Mouse (Mus musculus) erythroblast, adult 5-6 weeks (primary cell): ENCODE data around the gene Ly6g6d. TPM values are rescaled to one million over a fixed set of nuclear protein-coding genes. Genes with fewer than 3 reads are reported as not detected.

ENCODE experiments used
- ATAC-seq: replicated peaks from 2 replicates; pipeline ENCODE4 v1.8.0; 2016; ENCODE audit warnings: moderate number of reproducible peaks, mild to moderate bottlenecking, moderate TSS enrichment, inconsistent platforms; ENCODE audit not compliant: poor library complexity, low FRiP score, severe bottlenecking
- total RNA-seq, 2 experiments: library from RNA; stranded (forward) in 1 of 2; stranded (reverse) in 1 of 2; fragments of 150-400 nt in 1 of 2; fragments of 200-764, 138-1000 nt in 1 of 2; gene quantifications; 2 replicates each; pipeline versions ENCODE4 v1.2.3 to v1.2.4; 2015 to 2017; ENCODE audit warnings: low replicate concordance in 2 of 2

Gene Ly6g6d
- total RNA-seq, 2 experiments from 2014 or later = not detected

DNA sequence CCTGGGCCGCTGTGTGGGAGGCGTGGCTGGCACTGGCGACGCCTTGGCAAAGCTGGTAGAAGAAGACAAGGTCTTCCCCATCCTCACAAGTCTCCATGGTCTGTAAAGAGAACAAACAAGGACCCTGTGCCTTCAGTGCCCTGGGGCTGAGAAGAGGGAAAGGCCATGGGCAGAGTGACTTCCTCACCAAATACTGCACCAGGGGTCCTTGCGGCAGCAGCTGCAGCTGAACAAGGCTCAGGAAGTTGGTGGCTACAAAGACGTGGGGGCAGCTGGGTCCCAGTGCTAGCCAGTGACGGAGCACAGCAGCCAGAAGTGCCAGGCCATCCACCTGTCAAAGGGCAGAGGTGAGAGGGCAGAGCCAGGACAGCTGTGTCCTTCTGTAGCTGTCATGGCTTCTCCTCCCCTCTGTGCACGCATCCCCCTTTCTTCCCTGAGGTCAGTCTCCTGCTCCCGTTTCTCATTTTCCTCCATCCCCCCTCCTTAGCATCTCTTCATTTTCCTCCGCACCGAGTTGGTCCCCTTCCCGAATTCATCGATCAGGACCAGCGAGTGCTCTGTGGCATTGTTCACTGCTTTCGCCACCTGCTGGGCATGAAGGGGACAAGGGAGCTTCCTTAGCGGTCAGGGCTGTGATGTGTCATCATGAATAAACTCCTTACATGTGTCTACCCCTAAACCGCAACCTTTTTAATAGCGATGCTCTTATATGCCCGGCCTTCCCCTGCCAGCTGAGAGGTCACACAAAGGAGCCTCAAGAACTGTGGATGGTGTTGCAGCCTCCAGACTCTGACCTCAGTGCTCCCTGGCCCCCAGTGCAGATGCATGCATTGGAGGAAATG, 48.0 kb downstream of the Ly6g6d start:
- ATAC-seq = peak; percentile 68

DNA sequence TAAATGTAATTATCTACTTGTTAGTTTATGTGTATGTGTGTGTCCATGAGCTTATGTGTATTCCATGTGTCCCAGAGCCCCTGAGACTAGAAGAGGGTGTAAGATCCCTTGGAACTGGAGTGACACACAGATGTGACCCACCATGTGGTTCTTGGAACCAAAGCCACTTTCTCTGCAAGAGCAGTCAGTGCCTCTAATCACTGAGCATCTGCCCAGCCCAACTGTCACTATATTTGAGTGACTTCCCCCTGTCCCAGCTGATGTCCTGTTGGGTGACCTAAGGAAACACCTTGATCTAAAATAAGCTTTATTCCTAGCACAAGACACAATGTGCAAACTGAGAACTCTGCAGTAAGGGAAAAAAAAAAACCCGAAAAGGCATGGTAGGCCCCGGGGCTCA, 49.5 kb downstream of the Ly6g6d start:
- ATAC-seq = no peak

DNA sequence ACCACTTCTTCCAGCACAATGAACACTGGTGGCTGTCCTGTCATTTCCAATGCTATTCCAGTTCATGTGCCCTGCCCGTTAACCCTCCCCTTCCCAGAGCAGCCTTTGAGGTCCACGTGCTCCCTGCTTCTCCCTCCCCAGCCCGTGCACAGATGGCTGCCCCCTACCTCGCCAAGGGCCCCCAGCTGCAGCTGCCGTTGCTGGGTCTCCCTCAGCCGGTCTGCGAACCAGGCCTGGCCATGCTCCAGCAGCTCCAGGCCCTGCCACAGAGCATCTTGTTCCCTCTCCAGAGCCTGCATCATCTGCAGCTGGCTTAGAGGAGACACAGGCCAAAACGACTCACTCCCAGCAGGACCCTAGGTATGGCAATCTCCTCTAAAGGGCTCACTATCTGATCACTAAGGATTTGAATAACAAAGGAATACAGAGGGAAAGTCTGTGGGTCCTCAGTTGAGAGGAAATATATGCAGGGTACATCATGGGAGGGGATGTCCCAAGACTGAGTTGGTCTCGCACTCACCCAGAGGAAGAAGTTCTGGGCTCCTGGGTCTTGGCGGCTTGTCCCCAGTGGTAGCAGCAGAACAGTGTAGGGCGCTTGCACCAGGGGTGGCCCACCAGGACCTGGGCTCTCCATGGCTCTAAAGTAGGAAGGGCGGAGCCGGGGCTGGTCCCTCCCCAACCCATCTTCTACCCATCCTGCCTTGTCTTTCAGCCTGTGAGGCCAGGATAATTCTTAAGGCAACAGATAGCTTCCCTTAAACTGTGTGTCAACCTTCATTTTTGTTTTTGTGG, 50.4 kb downstream of the Ly6g6d start, which contains the start of gene Sapcd1:
Sapcd1 (minus strand) TSS at position 740 of the 792 bp plus-strand sequence.
- no peak for ATAC-seq

DNA sequence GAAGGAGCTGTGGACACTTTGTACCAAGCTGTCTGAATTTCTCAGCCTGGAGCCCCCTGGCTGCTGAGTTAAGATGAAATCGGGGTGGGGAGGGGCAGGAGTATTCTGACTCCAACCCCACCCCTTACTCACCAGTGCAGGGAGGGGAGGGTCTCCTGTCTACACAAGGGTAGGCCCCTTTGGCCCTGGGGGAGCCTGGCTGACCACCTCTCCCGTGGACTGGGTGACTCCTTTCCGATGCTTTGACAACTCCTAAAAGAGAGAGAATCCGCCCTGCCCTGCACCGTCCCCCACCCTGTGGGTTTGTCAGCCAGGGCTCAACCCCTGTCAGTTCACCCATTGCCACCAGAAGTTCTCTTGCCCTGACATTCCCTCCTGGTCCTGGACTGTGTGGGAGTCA, 51.7 kb downstream of the Ly6g6d start:
- ATAC-seq = no peak

DNA sequence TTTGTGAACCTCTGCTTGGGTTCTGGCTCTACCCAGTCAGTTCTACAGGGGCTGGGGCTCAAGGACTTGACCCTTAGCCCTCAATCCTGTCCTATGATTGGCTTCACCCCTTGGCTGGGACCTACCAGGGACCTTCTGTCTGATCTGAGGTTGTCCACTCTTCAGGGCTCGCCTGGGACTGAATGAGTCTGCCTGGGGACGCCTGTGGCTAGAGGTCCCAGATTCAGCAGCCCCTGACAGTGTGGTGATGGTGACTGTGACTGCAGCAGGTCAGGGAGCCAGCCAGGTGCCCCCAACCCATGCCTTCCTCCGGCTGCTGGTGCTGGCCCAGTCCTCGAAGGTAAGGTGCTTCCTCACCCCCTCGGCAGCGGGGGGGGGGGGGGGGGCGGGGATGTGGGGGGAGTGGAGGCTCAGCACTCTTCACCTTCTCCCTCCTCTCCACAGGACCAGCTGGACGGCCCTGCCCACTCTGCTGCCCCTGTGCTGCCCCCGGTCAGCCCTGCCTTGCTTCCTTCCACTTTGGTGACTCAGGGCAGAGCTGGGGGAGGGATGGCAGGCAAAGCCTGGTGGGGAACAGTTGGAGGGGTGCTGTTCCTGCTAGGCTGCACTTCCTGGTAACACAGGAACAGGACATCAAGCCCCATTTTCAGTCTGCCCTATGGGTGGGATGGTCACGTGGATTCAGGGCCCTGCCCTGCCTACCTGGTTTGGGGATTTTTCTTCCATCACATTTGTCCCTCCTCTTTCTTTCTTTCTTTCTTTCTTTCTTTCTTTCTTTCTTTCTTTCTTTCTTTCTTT, 53.0 kb downstream of the Ly6g6d start:
- no peak for ATAC-seq

DNA sequence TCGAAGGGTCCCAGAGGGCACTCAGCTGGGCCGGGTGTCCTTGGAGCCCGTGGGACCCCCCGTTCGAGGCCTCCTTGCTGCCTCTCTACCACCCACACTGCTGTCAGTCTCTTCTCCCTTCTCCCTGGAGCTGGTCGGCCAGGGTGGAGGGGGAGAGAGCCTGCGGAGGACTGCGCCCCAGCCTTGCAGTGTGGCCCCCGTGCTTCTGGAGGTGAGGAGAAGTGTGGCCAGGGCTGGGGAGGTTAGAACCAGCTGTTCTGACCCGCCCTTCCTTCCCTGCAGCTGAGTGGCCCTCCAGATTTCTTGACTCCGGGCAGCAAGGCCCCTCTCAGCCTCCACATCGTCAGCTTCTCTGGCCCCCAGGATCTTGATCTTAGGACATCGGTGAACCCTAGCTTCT, 53.6 kb downstream of the Ly6g6d start:
- ATAC-seq = no peak

DNA sequence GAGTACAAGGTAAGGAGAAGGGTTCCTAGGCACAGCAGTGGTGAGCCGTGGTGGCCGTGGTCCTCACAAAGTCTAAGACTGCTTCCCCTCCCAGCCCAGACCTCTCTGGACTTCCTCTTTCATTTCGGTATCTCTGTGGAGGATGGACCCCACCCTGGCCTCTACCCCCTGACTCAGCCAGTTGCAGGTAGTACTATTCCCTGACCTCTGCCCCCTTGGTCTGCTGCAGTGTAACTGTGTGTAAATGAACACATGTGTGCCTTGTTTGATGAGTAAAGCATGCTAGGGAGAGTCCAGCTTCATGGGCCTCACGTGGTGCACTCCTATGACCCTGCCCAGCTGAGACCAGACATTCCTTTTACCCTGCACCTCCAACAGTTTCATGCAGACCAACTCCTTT, 54.1 kb downstream of the Ly6g6d start:
- no peak for ATAC-seq

DNA sequence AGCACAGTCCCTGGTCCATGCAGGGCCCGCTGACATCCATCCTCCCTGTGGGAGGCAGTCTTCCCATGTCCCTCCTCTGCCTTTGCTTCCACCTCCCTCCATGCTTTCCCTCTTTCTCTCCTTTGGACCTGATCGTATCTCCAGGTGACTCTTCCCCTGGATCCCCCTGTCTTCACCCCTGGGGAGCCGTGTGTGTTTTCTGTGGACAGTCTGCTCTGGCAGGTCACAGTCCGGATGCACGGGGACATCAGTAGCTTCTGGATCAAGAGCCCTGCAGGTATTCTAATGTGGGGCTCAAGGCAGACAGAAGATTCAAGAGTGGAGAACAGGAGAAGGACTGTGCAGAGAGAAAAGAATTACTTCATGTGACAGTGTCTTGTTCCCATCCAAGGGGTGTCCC, 54.6 kb downstream of the Ly6g6d start:
- ATAC-seq = no peak

DNA sequence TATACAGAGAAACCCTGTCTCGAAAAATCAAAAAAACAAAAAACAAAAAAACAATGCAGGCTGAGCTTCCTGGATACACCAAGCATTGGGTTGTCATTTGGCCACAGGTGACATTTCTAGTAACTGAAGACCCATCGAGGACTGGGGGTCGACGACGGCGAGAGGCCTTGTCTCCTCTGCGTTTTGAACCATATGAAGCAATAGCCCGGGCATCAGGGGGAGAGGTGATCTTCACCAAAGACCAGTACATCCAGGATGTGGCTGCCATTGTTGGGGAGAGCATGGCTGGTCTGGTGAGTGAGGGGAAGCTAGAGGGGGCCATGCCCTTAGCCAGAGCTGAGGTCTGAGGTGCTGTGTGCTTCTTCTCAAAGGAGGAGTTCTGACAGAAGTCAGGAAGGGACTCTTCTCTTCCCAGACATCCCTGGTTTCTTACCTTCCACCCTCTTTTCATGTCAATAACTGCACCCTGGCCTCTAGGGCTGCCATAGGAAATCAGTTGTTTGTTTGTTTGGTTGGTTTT, 55.3 kb downstream of the Ly6g6d start:
- ATAC-seq = no peak

DNA sequence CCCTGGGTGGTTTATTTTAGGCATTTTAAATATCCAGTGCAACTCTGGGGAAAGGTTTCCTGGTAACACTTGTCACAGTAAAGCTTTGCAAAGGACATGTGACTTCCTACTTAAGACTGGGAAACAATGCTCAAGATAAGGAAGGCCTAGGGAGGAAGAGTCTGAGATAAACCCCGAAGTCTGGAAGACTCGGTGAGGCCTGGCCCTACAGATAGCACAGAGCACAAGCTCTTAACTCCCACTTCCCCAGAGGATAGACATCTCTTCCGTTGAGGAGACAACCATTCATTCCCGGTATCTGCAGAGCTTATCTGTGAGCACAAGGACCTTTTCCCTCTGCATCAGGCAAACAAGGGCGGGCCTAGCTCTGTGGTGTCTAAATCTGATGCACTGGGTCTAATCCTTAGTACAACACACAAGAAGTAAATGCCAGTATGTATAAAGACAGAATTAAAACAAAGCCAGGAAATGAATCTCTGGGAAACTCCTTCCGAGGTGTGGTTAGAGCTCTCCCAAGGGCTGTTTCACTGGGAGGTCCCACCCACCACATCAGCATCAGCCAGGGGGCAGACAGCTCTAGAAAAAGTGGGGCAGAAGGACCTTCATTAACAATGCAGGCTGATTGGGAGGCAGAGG, 55.9 kb downstream of the Ly6g6d start:
- ATAC-seq = no peak

Other genes starting within 250 kb of the Ly6g6d start
Only the 30 nearest of the 46 such genes appear.
- gene Hspa1b, start 118.8 kb downstream of the Ly6g6d start, total RNA-seq (2015; ENCODE audit: low replicate concordance) = 4.0 and 7.3 TPM in 2 replicates
- gene Hspa1b, start 118.8 kb downstream of the Ly6g6d start, total RNA-seq (2017; ENCODE audit: low replicate concordance) = 4.3 and 7.9 TPM in 2 replicates
- not detected in 2 replicates for gene Gm20481, start 108.2 kb downstream of the Ly6g6d start, total RNA-seq (2015; ENCODE audit: low replicate concordance)
- gene Gm20481, start 108.2 kb downstream of the Ly6g6d start, total RNA-seq (2017; ENCODE audit: low replicate concordance) = not detected in 2 replicates
- 1.5 and 2.9 TPM in 2 replicates for gene Hspa1a, start 105.9 kb downstream of the Ly6g6d start, total RNA-seq (2015; ENCODE audit: low replicate concordance)
- gene Hspa1a, start 105.9 kb downstream of the Ly6g6d start, total RNA-seq (2017; ENCODE audit: low replicate concordance) = 5.0 and 5.4 TPM in 2 replicates
- not detected in 2 replicates for gene Hspa1l, start 105.4 kb downstream of the Ly6g6d start, total RNA-seq (2015; ENCODE audit: low replicate concordance)
- not detected in 2 replicates for gene Hspa1l, start 105.4 kb downstream of the Ly6g6d start, total RNA-seq (2017; ENCODE audit: low replicate concordance)
- 46.8 and 50.3 TPM in 2 replicates for gene Lsm2, start 96.2 kb downstream of the Ly6g6d start, total RNA-seq (2015; ENCODE audit: low replicate concordance)
- 11.2 and 16.7 TPM in 2 replicates for gene Lsm2, start 96.2 kb downstream of the Ly6g6d start, total RNA-seq (2017; ENCODE audit: low replicate concordance)
- 24.4 and 33.4 TPM in 2 replicates for gene Vars, start 77.1 kb downstream of the Ly6g6d start, total RNA-seq (2015; ENCODE audit: low replicate concordance)
- gene Vars, start 77.1 kb downstream of the Ly6g6d start, total RNA-seq (2017; ENCODE audit: low replicate concordance) = 37.4 and 45.0 TPM in 2 replicates
- gene Vwa7, start 61.5 kb downstream of the Ly6g6d start, total RNA-seq (2015; ENCODE audit: low replicate concordance) = not detected in 2 replicates
- gene Vwa7, start 61.5 kb downstream of the Ly6g6d start, total RNA-seq (2017; ENCODE audit: low replicate concordance) = not detected in 2 replicates
- gene Sapcd1, start 50.0 kb downstream of the Ly6g6d start, total RNA-seq (2015; ENCODE audit: low replicate concordance) = 2.3 TPM in 1 of 2 replicates, not detected in the other
- gene Sapcd1, start 50.0 kb downstream of the Ly6g6d start, total RNA-seq (2017; ENCODE audit: low replicate concordance) = not detected in 2 replicates
- gene Msh5, start 31.3 kb downstream of the Ly6g6d start, total RNA-seq (2015; ENCODE audit: low replicate concordance) = 0.38 and 1.5 TPM in 2 replicates
- 5.7 and 8.8 TPM in 2 replicates for gene Msh5, start 31.3 kb downstream of the Ly6g6d start, total RNA-seq (2017; ENCODE audit: low replicate concordance)
- gene Clic1, start 28.1 kb downstream of the Ly6g6d start, total RNA-seq (2015; ENCODE audit: low replicate concordance) = 74.6 and 85.9 TPM in 2 replicates
- 66.9 and 68.8 TPM in 2 replicates for gene Clic1, start 28.1 kb downstream of the Ly6g6d start, total RNA-seq (2017; ENCODE audit: low replicate concordance)
- 1.0 and 1.7 TPM in 2 replicates for gene Ddah2, start 19.0 kb downstream of the Ly6g6d start, total RNA-seq (2015; ENCODE audit: low replicate concordance)
- 2.2 TPM in 1 of 2 replicates, not detected in the other for gene Ddah2, start 19.0 kb downstream of the Ly6g6d start, total RNA-seq (2017; ENCODE audit: low replicate concordance)
- not detected in 2 replicates for gene Ly6g6c, start 12.7 kb downstream of the Ly6g6d start, total RNA-seq (2015; ENCODE audit: low replicate concordance)
- gene Ly6g6c, start 12.7 kb downstream of the Ly6g6d start, total RNA-seq (2017; ENCODE audit: low replicate concordance) = not detected in 2 replicates
- 0.42 TPM in 1 of 2 replicates, not detected in the other for gene Mpig6b, start 11.9 kb downstream of the Ly6g6d start, total RNA-seq (2015; ENCODE audit: low replicate concordance)
- gene Mpig6b, start 11.9 kb downstream of the Ly6g6d start, total RNA-seq (2017; ENCODE audit: low replicate concordance) = not detected in 2 replicates
- not detected in 2 replicates for gene Ly6g6e, start 1.2 kb downstream of the Ly6g6d start, total RNA-seq (2015; ENCODE audit: low replicate concordance)
- not detected in 2 replicates for gene Ly6g6e, start 1.2 kb downstream of the Ly6g6d start, total RNA-seq (2017; ENCODE audit: low replicate concordance)
- not detected in 2 replicates for gene Ly6g6f, start 7.5 kb upstream of the Ly6g6d start, total RNA-seq (2015; ENCODE audit: low replicate concordance)
- not detected in 2 replicates for gene Ly6g6f, start 7.5 kb upstream of the Ly6g6d start, total RNA-seq (2017; ENCODE audit: low replicate concordance)
- 28.1 and 36.8 TPM in 2 replicates for gene Abhd16a, start 11.2 kb upstream of the Ly6g6d start, total RNA-seq (2015; ENCODE audit: low replicate concordance)
- gene Abhd16a, start 11.2 kb upstream of the Ly6g6d start, total RNA-seq (2017; ENCODE audit: low replicate concordance) = 33.3 and 63.0 TPM in 2 replicates
- gene Ly6g5c, start 30.2 kb upstream of the Ly6g6d start, total RNA-seq (2015; ENCODE audit: low replicate concordance) = not detected in 2 replicates
- gene Ly6g5c, start 30.2 kb upstream of the Ly6g6d start, total RNA-seq (2017; ENCODE audit: low replicate concordance) = not detected in 2 replicates
- gene Ly6g5b, start 37.4 kb upstream of the Ly6g6d start, total RNA-seq (2015; ENCODE audit: low replicate concordance) = 7.7 TPM in 1 of 2 replicates, not detected in the other
- 0.34 TPM in 1 of 2 replicates, not detected in the other for gene Ly6g5b, start 37.4 kb upstream of the Ly6g6d start, total RNA-seq (2017; ENCODE audit: low replicate concordance)
- gene Gpank1, start 43.4 kb upstream of the Ly6g6d start, total RNA-seq (2015; ENCODE audit: low replicate concordance) = 10.9 and 14.8 TPM in 2 replicates
- gene Gpank1, start 43.4 kb upstream of the Ly6g6d start, total RNA-seq (2017; ENCODE audit: low replicate concordance) = 15.8 and 20.4 TPM in 2 replicates
- gene Csnk2b, start 44.0 kb upstream of the Ly6g6d start, total RNA-seq (2015; ENCODE audit: low replicate concordance) = 156 and 181 TPM in 2 replicates
- gene Csnk2b, start 44.0 kb upstream of the Ly6g6d start, total RNA-seq (2017; ENCODE audit: low replicate concordance) = 76.5 and 112 TPM in 2 replicates
- 0.63 and 1.5 TPM in 2 replicates for gene D17H6S53E, start 48.3 kb upstream of the Ly6g6d start, total RNA-seq (2015; ENCODE audit: low replicate concordance)
- gene D17H6S53E, start 48.3 kb upstream of the Ly6g6d start, total RNA-seq (2017; ENCODE audit: low replicate concordance) = 2.6 and 2.8 TPM in 2 replicates
- not detected in 2 replicates for gene Apom, start 54.0 kb upstream of the Ly6g6d start, total RNA-seq (2015; ENCODE audit: low replicate concordance)
- gene Apom, start 54.0 kb upstream of the Ly6g6d start, total RNA-seq (2017; ENCODE audit: low replicate concordance) = 0.94 TPM in 1 of 2 replicates, not detected in the other
- gene Bag6, start 57.1 kb upstream of the Ly6g6d start, total RNA-seq (2015; ENCODE audit: low replicate concordance) = 23.8 and 47.9 TPM in 2 replicates
- 48.1 and 71.4 TPM in 2 replicates for gene Bag6, start 57.1 kb upstream of the Ly6g6d start, total RNA-seq (2017; ENCODE audit: low replicate concordance)
- gene Prrc2a, start 86.8 kb upstream of the Ly6g6d start, total RNA-seq (2015; ENCODE audit: low replicate concordance) = 70.2 and 111 TPM in 2 replicates
- 15.1 and 22.6 TPM in 2 replicates for gene Prrc2a, start 86.8 kb upstream of the Ly6g6d start, total RNA-seq (2017; ENCODE audit: low replicate concordance)
- 14.4 and 19.8 TPM in 2 replicates for gene Aif1, start 98.0 kb upstream of the Ly6g6d start, total RNA-seq (2015; ENCODE audit: low replicate concordance)
- gene Aif1, start 98.0 kb upstream of the Ly6g6d start, total RNA-seq (2017; ENCODE audit: low replicate concordance) = 8.7 and 15.8 TPM in 2 replicates
- gene Lst1, start 110.4 kb upstream of the Ly6g6d start, total RNA-seq (2015; ENCODE audit: low replicate concordance) = 55.5 and 77.7 TPM in 2 replicates
- 32.2 and 57.3 TPM in 2 replicates for gene Lst1, start 110.4 kb upstream of the Ly6g6d start, total RNA-seq (2017; ENCODE audit: low replicate concordance)
- gene Ltb, start 116.4 kb upstream of the Ly6g6d start, total RNA-seq (2015; ENCODE audit: low replicate concordance) = 4.6 TPM in 1 of 2 replicates, not detected in the other
- gene Ltb, start 116.4 kb upstream of the Ly6g6d start, total RNA-seq (2017; ENCODE audit: low replicate concordance) = 1.7 and 3.8 TPM in 2 replicates
- gene Tnf, start 123.9 kb upstream of the Ly6g6d start, total RNA-seq (2015; ENCODE audit: low replicate concordance) = 10.7 and 19.2 TPM in 2 replicates
- 2.8 and 8.3 TPM in 2 replicates for gene Tnf, start 123.9 kb upstream of the Ly6g6d start, total RNA-seq (2017; ENCODE audit: low replicate concordance)
- not detected in 2 replicates for gene Lta, start 127.3 kb upstream of the Ly6g6d start, total RNA-seq (2015; ENCODE audit: low replicate concordance)
- gene Lta, start 127.3 kb upstream of the Ly6g6d start, total RNA-seq (2017; ENCODE audit: low replicate concordance) = not detected in 2 replicates
- gene Gm16181, start 142.8 kb upstream of the Ly6g6d start, total RNA-seq (2015; ENCODE audit: low replicate concordance) = not detected in 2 replicates
- not detected in 2 replicates for gene Gm16181, start 142.8 kb upstream of the Ly6g6d start, total RNA-seq (2017; ENCODE audit: low replicate concordance)